Mouse (Mus musculus) neural tube, embryonic 13.5 days (tissue): ENCODE measurements around the gene 5530401A14Rik. TPM values are rescaled to one million over a fixed set of nuclear protein-coding genes. Genes with fewer than 3 reads are reported as not detected.

Experiments
- ATAC-seq: fragments of 200-750 bp; cut with Nextera tagmentation; 2 replicates; pipeline ENCODE4 v1.8.0; 2017; ENCODE audit warnings: low read depth, mild to moderate bottlenecking, moderate TSS enrichment, moderate library complexity
- H3K27ac ChIP-seq: fragments of 300-500 bp; sonication (generic); replicated peaks from 2 replicates; pipeline ENCODE4 v1.5.1; 2015; ENCODE audit warnings: moderate library complexity, mild to moderate bottlenecking, inconsistent platforms
- H3K27me3 ChIP-seq: fragments of 300-500 bp; sonication (generic); 2 replicates; pipeline ENCODE4 v1.6.1; 2015; ENCODE audit warnings: mild to moderate bottlenecking, inconsistent platforms
- H3K36me3 ChIP-seq: fragments of 300-500 bp; sonication (generic); 2 replicates; pipeline ENCODE4 v1.6.1; 2015; ENCODE audit warnings: mild to moderate bottlenecking, inconsistent platforms
- H3K4me1 ChIP-seq: fragments of 300-500 bp; sonication (generic); replicated peaks from 2 replicates; pipeline ENCODE4 v1.6.1; 2015; ENCODE audit warnings: inconsistent platforms
- H3K4me2 ChIP-seq: fragments of 300-500 bp; sonication (generic); 2 replicates; pipeline ENCODE4 v1.6.1; 2015; ENCODE audit warnings: inconsistent platforms, mild to moderate bottlenecking, moderate library complexity
- H3K4me3 ChIP-seq: fragments of 300-500 bp; sonication (generic); 2 replicates; pipeline ENCODE4 v1.5.1; 2015; ENCODE audit warnings: mild to moderate bottlenecking, inconsistent platforms
- H3K9ac ChIP-seq: fragments of 300-500 bp; sonication (generic); 2 replicates; pipeline ENCODE4 v1.6.1; 2015; ENCODE audit warnings: moderate library complexity, mild to moderate bottlenecking, inconsistent platforms
- H3K9me3 ChIP-seq: fragments of 300-500 bp; sonication (generic); 2 replicates; pipeline ENCODE4 v1.6.1; 2016; ENCODE audit warnings: inconsistent platforms
- WGBS: fragments of 180-500 bp; shearing (Covaris S2); methylation state at CpG from one replicate; pipeline ENCODE4 v1.1.7; 2015; 5-methylcytosine and 5-hydroxymethylcytosine counted together
- polyA plus RNA-seq: library from polyadenylated mRNA; unstranded; fragments of >200 nt; fragmentation: Nextera tagmentation; extraction: Ambion mirVana; gene quantifications from 2 replicates; pipeline ENCODE4 v1.2.1, GENCODE M21; 2015

The 5530401A14Rik gene
- polyA plus RNA-seq, result 0.27 and 0.37 TPM in 2 replicates

DNA sequence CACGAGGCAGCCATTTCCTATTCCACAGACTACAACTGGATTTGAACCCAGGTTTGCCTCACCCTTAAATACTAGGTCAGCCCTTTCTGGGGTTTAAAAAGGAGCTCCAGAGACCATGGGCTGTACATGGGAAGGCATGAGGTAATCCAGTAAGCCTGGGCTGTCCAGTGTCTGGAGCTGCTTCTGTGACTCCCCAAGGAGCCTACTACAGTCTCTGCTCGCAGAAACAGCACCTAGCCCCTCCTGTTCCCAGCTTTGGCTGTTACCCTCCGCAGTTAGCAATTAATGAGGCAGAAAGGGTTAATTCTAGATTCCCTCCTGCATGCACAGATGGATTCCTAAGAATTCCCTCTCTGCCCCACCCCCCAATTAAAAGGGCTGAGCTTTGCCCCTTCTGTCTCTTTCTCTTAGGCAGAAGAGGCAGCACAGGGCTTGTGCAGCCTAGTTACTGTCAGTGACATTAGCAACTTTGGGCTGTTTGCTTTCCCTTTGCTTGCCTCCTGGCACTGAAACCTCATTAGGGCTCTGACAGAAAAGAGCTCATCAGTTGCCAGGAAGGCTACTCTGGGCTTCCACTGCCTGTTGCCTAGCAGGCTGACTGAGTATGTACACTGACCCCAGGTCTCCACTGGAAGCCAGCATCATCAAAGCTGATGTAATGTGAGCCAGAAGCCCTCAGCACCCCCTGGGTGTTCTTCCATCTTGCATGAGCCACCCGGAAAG, at the start of gene 5530401A14Rik:
Gene 5530401A14Rik, plus strand, starts transcription at position 424 of the 723 bp plus-strand sequence.
- H3K4me2 ChIP-seq, result no peak within 1 kb of the TSS
- H3K27me3 ChIP-seq, result no peaks in the 10 kb centered on the region
- H3K27ac ChIP-seq, result peak within 1 kb of the TSS; percentile 46
- no peak within 1 kb of the TSS for H3K4me3 ChIP-seq
- H3K9me3 ChIP-seq, result no peaks in the 10 kb centered on the region
- peak; percentile 85 for ATAC-seq
- H3K36me3 ChIP-seq, result no peaks in the 10 kb centered on the region
- H3K9ac ChIP-seq, result no peak within 1 kb of the TSS
- WGBS, result 27% methylated on average over 4 of the region's 4 CpGs
- H3K4me1 ChIP-seq, result peaks cover 26% of the 10 kb centered on the region

DNA sequence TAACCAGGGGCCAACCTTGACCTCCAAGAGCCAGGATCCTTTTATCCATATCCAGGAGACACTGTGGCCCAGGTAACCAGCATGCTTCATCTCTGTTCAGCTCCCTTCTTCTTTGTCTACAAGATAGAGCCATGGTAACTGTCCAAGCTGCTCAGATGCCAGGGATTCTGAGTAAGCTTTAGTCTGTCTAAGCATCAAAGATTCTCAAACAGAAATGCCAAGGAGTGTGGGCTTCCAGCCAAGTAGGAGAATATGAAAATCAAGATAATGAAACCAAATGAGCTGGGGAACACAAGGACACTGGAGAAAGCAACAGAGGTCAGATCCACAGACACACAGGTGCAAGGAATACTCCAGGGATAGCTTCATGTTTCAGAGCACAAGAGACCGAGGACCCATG, 45.7 kb upstream of the 5530401A14Rik start:
- no peak for ATAC-seq
- H3K27ac ChIP-seq, result no peak overlapping the region
- no peak overlapping the region for H3K4me2 ChIP-seq
- peaks cover 5% of the 10 kb centered on the region; the same call in 1 of the 2 replicates for H3K27me3 ChIP-seq
- WGBS, result 91% methylated on average over 1 of the region's 1 CpGs
- no peaks in the 10 kb centered on the region for H3K9me3 ChIP-seq
- no peak overlapping the region for H3K4me3 ChIP-seq
- no peaks in the 10 kb centered on the region for H3K4me1 ChIP-seq
- H3K9ac ChIP-seq, result no peak overlapping the region
- H3K36me3 ChIP-seq, result no peaks in the 10 kb centered on the region

DNA sequence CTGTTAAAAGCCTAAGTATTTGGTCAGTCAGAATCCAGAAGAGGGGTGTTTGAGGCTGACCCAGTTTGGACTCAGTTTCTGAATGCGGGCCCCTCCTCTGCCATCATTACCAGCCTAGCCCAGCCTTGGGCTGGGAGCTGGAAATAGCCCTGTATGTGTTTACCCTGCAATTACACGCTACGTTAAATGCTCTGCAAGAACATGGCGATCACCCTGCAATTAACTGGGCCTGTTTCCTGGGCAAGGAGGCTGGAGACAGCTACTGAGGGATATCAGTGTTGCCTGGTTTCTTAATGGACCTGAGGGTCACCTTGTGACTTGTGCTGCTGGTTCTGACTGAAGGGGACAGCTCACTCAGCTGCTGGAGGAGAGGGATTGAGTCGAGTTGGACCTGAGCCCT, 43.9 kb upstream of the 5530401A14Rik start:
- H3K4me3 ChIP-seq, result no peak overlapping the region
- H3K9me3 ChIP-seq, result no peaks in the 10 kb centered on the region
- H3K27ac ChIP-seq, result no peak overlapping the region
- no peak overlapping the region for H3K4me2 ChIP-seq
- WGBS, result 34% methylated on average over 5 of the region's 5 CpGs
- H3K36me3 ChIP-seq, result no peaks in the 10 kb centered on the region
- no peak for ATAC-seq
- H3K4me1 ChIP-seq, result no peaks in the 10 kb centered on the region
- H3K9ac ChIP-seq, result no peak overlapping the region
- peaks cover 5% of the 10 kb centered on the region; the same call in 1 of the 2 replicates for H3K27me3 ChIP-seq

DNA sequence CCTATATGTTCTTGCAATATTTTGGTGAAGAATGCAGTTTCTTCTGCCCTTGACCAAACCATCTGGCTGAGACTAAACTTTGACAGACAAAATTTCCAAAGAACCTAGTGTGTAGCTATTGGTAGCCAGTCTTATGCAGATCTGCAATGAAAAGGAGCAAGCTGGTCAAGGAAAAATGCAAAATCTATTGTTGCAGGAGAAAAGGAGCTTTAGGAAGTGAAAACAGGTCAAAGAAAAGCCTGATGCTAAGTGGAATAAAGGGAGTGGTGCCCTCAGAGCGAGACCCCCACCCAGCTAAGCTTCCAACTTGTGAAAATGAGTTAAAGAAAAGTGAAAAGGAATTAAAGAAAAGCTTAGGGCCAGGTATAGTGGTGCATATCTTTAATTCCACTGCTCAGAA, 28.1 kb upstream of the 5530401A14Rik start:
- H3K36me3 ChIP-seq, result no peaks in the 10 kb centered on the region
- WGBS, result 73% methylated on average over 1 of the region's 1 CpGs
- no peak overlapping the region for H3K27ac ChIP-seq
- H3K4me2 ChIP-seq, result no peak overlapping the region
- no peaks in the 10 kb centered on the region for H3K9me3 ChIP-seq
- H3K4me3 ChIP-seq, result no peak overlapping the region
- no peaks in the 10 kb centered on the region for H3K4me1 ChIP-seq
- H3K27me3 ChIP-seq, result no peaks in the 10 kb centered on the region
- H3K9ac ChIP-seq, result no peak overlapping the region
- ATAC-seq, result no peak

DNA sequence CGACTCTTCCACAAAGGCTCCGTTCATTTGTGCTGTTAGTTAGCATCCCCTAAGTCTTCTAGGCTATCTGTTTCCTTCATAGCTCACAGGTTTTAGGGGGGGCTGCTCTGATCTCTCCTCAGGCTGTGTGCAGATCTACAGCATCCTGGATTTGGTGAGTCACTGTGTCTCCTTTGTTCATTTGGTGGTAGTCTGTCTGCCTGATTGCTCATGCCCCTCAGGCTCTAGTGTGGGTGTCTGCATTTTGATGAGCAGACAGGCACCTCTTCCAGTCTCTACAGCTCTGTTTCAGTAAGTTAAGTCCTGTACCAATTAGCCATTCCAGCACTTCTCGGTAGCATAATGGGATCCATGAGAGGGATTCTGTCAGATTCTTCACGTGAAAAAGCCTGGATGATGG, 22.0 kb upstream of the 5530401A14Rik start:
- no peak overlapping the region for H3K27ac ChIP-seq

DNA sequence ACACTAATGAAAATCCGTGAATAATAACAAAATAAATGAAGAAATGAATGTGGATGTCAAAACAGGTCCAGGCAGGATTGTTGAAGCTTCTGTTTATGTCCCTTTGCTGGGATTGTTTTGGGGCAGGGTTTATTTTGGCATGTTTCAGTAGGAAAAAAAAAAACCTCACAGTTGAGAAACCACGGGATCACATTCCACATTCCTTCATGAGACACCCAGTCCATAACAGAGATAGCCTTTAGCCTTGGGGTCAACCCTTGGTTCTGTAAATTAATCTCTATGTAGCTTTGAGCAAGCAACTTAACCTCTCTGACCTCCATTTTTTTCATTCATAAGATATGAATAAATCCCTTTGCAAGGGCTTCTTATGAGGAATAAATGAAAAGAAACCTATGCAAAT, 19.5 kb upstream of the 5530401A14Rik start:
- Histone ChIP-seq H3K4me1 (peaks cover 9% of the 10 kb centered on the region), H3K4me2 (no peak overlapping the region), H3K36me3 (no peaks in the 10 kb centered on the region), H3K27me3 (no peaks in the 10 kb centered on the region), H3K9me3 (no peaks in the 10 kb centered on the region), H3K9ac (no peak overlapping the region), H3K4me3 (no peak overlapping the region), H3K27ac (no peak overlapping the region)
- ATAC-seq, result no peak
- WGBS, result 72% methylated on average over 2 of the region's 2 CpGs

More for the DNA sequence above, 22.0 kb upstream of the 5530401A14Rik start:
- Histone ChIP-seq H3K4me1 (no peaks in the 10 kb centered on the region; the same call in 1 of the 2 replicates), H3K27me3 (no peaks in the 10 kb centered on the region), H3K4me2 (no peak overlapping the region), H3K9me3 (no peaks in the 10 kb centered on the region), H3K4me3 (no peak overlapping the region), H3K36me3 (no peaks in the 10 kb centered on the region), H3K9ac (no peak overlapping the region)
- 64% methylated on average over 4 of the region's 4 CpGs for WGBS
- ATAC-seq, result no peak

DNA sequence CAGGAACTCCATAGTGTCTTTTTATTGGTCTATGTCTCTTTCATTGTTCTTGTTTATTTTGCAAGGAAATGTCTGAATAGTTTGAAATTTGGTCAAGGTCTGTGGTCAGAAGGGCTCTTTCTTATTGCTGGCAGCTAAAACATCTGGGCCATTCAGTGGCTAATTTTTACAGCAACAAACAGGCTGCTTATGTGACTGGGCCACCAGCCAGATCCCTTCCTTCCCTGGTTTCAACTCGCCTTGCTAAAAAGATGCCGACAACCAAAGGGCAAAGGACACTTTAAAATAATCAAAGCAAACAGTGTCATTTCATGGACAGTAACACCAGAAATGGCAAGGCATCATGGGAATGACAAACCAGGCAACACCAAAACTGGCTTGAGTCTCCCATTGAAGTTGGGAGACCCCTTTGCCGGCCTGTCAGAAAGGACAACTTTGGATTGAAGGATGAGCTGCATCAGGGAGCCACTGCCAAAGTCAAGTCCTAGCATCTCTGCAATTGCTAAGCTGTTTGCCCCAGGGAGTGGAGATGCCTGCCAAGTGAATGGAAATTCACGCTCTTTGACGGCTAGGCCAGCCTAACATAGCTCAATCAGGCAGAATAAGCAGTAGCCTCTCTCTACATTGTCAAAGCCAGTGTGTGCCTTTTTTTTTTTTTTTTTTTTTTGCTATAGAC, 15.3 kb upstream of the 5530401A14Rik start:
- no peak overlapping the region for H3K9ac ChIP-seq
- H3K4me1 ChIP-seq, result peaks cover 9% of the 10 kb centered on the region
- no peak overlapping the region for H3K4me2 ChIP-seq
- 53% methylated on average over 5 of the region's 5 CpGs for WGBS
- no peaks in the 10 kb centered on the region for H3K36me3 ChIP-seq
- no peak overlapping the region for H3K27ac ChIP-seq
- no peaks in the 10 kb centered on the region for H3K9me3 ChIP-seq
- H3K27me3 ChIP-seq, result no peaks in the 10 kb centered on the region
- no peak overlapping the region for H3K4me3 ChIP-seq
- no peak for ATAC-seq

DNA sequence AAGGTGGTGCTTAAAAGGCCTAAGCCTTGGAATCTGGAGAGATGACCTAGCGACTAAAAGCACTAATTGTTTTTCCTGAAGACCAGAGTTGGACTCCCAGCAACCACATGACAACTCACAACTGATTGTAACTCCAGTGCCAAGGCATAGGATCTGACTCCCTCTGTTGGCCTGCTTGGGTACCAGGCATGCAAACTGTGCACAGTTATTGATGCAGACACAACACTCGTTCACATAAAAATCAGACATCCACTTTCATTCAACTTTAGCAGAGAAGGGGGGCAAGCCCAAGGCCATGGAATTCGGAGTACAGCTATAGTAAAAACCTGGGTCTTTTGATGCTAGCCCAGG, 14.8 kb upstream of the 5530401A14Rik start:
- Histone ChIP-seq H3K9ac (no peak overlapping the region), H3K27ac (no peak overlapping the region), H3K36me3 (no peaks in the 10 kb centered on the region), H3K9me3 (no peaks in the 10 kb centered on the region), H3K4me3 (no peak overlapping the region), H3K27me3 (no peaks in the 10 kb centered on the region), H3K4me1 (peaks cover 13% of the 10 kb centered on the region), H3K4me2 (no peak overlapping the region)
- ATAC-seq, result no peak
- 73% methylated on average over 3 of the region's 3 CpGs for WGBS

DNA sequence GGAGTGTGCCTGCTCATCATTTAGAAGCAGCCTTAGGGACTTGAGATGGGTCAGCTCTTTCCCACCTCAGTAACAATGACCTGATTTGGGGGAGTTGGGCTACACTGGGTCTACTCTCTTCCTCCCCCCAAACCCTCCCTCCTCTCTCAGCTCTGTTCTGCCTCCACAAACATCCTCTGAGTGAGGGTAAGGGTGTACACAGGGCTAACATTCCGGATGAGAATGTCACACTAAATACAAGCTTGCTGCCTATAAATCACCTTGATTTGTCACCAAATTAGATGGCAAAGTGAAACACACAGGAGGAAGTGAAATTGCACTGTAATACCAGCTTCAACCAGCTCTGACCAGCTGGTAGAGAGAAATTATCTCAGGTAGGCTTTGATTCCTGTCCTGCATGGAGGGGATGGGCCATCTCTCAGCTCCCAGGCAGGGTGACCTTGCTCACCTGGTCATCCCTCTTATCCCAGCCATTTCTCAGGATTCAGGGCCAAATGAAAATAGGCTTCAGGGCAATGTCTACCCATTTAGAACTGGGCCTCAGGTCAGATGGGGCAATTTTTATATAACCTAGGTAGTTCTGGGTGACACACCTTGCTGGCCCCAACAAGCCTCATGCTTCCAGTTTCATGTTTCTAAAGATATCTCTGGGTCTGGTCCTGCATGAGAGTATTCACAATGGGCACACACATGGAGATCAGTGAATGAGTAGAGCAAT, 12.5 kb upstream of the 5530401A14Rik start:
- Histone ChIP-seq H3K4me2 (no peak overlapping the region), H3K36me3 (no peaks in the 10 kb centered on the region), H3K4me1 (peaks cover 16% of the 10 kb centered on the region), H3K4me3 (no peak overlapping the region), H3K9ac (no peak overlapping the region), H3K9me3 (no peaks in the 10 kb centered on the region), H3K27me3 (no peaks in the 10 kb centered on the region), H3K27ac (no peak overlapping the region)
- 29% methylated on average over 1 of the region's 1 CpGs for WGBS
- ATAC-seq, result no peak

DNA sequence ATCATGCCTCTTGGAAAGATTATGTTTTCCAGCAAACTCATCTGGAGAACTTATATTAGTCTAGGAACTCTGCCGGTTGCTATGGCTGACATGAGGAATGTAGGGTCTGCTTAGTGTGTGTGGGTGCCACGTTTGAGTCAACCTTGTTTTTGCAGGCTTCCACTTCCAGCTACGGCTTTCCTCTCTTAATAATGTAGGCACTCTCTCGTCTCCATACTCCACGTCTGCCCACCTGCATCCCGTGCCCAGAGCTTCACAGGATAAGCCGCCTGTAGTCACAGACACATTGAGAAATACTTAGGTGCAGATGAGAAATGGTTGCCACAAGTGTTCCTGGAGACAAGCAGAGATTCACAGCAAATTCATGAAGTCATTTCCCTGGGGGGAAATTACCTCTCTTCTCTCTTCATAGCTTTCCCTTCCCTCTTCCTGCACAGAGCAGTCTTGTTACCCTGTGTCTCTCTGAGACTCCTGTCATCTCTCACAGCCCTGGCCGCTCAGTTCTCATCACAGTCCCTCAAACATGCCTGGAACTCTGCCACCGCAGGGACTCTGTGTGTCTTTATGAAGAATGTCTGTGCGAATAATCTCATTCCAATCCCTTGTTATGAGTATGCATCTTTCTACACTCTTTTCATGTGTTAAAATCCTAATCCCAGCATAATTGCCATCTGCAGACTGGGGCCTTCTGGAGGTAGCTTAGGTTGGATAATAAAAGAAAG, 5.3 kb downstream of the 5530401A14Rik start:
- Histone ChIP-seq H3K4me3 (no peak overlapping the region), H3K27me3 (no peaks in the 10 kb centered on the region), H3K36me3 (no peaks in the 10 kb centered on the region), H3K9me3 (no peaks in the 10 kb centered on the region), H3K27ac (no peak overlapping the region), H3K9ac (no peak overlapping the region), H3K4me1 (peaks cover 18% of the 10 kb centered on the region), H3K4me2 (no peak overlapping the region)
- 63% methylated on average over 10 of the region's 10 CpGs for WGBS
- ATAC-seq, result no peak

DNA sequence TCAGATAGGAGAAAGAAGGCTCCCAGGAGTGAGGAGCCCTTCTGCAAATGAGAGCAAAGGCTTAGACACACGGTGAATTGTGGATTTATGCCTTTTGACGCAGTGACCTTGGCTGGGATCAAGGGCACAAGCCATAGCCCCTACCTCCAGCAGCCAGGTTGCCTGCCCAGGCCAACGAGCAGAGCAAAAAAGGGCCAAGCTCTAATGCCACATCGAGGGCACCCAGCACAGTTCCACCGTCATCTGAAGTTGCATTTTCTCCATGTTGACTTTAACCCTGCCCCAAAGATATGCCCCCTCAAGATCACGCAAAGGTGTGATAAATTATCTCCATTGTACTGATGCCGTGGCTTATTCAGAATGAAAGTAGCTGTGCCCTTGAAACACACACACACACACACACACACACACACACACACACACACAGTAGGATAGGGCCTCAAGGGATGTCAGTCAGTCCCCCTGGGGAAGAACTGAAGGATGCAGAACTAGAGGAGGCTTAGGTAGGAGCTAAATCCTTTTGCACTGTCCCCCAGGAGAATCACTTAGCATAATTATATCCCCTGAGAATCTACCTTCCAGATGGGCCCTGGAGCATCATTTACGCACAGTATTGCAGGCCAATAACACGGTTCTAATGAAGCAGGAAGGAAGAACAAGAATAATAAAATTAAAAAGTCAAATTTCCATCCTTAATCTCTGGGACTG, 11.2 kb downstream of the 5530401A14Rik start:
- H3K36me3 ChIP-seq, result no peaks in the 10 kb centered on the region
- no peak overlapping the region for H3K27ac ChIP-seq
- no peaks in the 10 kb centered on the region for H3K9me3 ChIP-seq
- no peak overlapping the region for H3K4me3 ChIP-seq
- 50% methylated on average over 9 of the region's 9 CpGs for WGBS
- H3K4me2 ChIP-seq, result no peak overlapping the region
- no peaks in the 10 kb centered on the region for H3K27me3 ChIP-seq
- H3K9ac ChIP-seq, result no peak overlapping the region
- H3K4me1 ChIP-seq, result peaks cover 8% of the 10 kb centered on the region
- no peak for ATAC-seq
